Mouse (Mus musculus) intestine, embryonic 14.5 days (tissue): ENCODE measurements around the gene Cbx6. TPM values are rescaled to one million over a fixed set of nuclear protein-coding genes. Genes with fewer than 3 reads are reported as not detected.

Experiments
- ATAC-seq: fragments of 200-750 bp; cut with Nextera tagmentation; replicated peaks from 2 replicates; pipeline ENCODE4 v1.8.0; 2017; ENCODE audit warnings: low read depth, moderate number of reproducible peaks, moderate TSS enrichment, moderate library complexity; ENCODE audit not compliant: low FRiP score, low TSS enrichment
- DNase-seq: peaks from one replicate; pipeline ENCODE4 v3.0.0-alpha.2; 2018; ENCODE audit warnings: low spot score
- H3K27ac ChIP-seq: fragments of 300-500 bp; sonication (generic); 2 replicates; pipeline ENCODE4 v1.5.1; 2014; ENCODE audit warnings: low read depth, mild to moderate bottlenecking, control low read depth
- H3K27me3 ChIP-seq: fragments of 300-500 bp; sonication (generic); replicated peaks from 2 replicates; pipeline ENCODE4 v1.6.1; 2014; ENCODE audit warnings: low read length, control low read depth; ENCODE audit not compliant: control insufficient read depth, insufficient read depth
- H3K36me3 ChIP-seq: fragments of 300-500 bp; sonication (generic); 2 replicates; pipeline ENCODE4 v1.6.1; 2014; ENCODE audit warnings: low read length, control low read depth; ENCODE audit not compliant: control insufficient read depth, insufficient read depth
- H3K4me1 ChIP-seq: fragments of 300-500 bp; sonication (generic); replicated peaks from 2 replicates; pipeline ENCODE4 v1.6.1; 2014; ENCODE audit warnings: low read length, control low read depth, mixed read lengths; ENCODE audit not compliant: control insufficient read depth, insufficient read depth
- H3K4me2 ChIP-seq: fragments of 300-500 bp; sonication (generic); 2 replicates; pipeline ENCODE4 v1.6.1; 2014; ENCODE audit warnings: low read length
- H3K4me3 ChIP-seq: fragments of 300-500 bp; sonication (generic); 2 replicates; pipeline ENCODE4 v1.5.1; 2014; ENCODE audit warnings: low read depth, low read length, control low read depth, mixed read lengths
- H3K9ac ChIP-seq: fragments of 300-500 bp; sonication (generic); 2 replicates; pipeline ENCODE4 v1.6.1; 2014; ENCODE audit warnings: mild to moderate bottlenecking, low read length
- H3K9me3 ChIP-seq: fragments of 300-500 bp; sonication (generic); 2 replicates; pipeline ENCODE4 v1.6.1; 2016; ENCODE audit warnings: low read length, control low read depth; ENCODE audit not compliant: control insufficient read depth
- WGBS: fragments of 180-500 bp; shearing (Covaris S2); extraction: QIAGEN DNeasy Blood & Tissue Kit; methylation state at CpG from one replicate; pipeline ENCODE4 v1.1.7; 2014; 5-methylcytosine and 5-hydroxymethylcytosine counted together
- polyA plus RNA-seq: library from polyadenylated mRNA; unstranded; fragments of >200 nt; fragmentation: Nextera tagmentation; extraction: Ambion mirVana; gene quantifications from 2 replicates; pipeline ENCODE4 v1.2.1, GENCODE M21; 2014

Gene Cbx6
- polyA plus RNA-seq, 1 experiment from 2014 or later: 31.6 TPM

GRCm38 (mm10) chr15:79774117-79775027 is 60.1 kb downstream of the Cbx6 start:
- Histone ChIP-seq H3K27me3 (no peaks in the 10 kb centered on the region), H3K4me3 (peak overlapping the region; percentile 83), H3K4me2 (peak overlapping the region; percentile 63), H3K4me1 (peaks cover 14% of the 10 kb centered on the region), H3K36me3 (no peaks in the 10 kb centered on the region), H3K9me3 (no peaks in the 10 kb centered on the region), H3K9ac (peak overlapping the region; percentile 77), H3K27ac (peak overlapping the region; percentile 77; the same call in 1 of the 2 replicates)
- under 1% methylated on average over 46 of the region's 50 CpGs for WGBS
- ATAC-seq (peak; percentile 96), DNase-seq (peak; percentile 92)

Other genes with a start within 250 kb of the Cbx6 start
- gene Dmc1, start 229.6 kb downstream of the Cbx6 start, polyA plus RNA-seq: 2.0 and 2.6 TPM in 2 replicates
- 1.3 and 1.9 TPM in 2 replicates for gene Fam227a, start 175.7 kb downstream of the Cbx6 start, polyA plus RNA-seq
- gene Cby1, start 175.5 kb downstream of the Cbx6 start, polyA plus RNA-seq: 36.0 and 39.3 TPM in 2 replicates
- gene Tomm22, start 163.8 kb downstream of the Cbx6 start, polyA plus RNA-seq: 244 and 272 TPM in 2 replicates
- 13.8 and 16.1 TPM in 2 replicates for gene Josd1, start 146.8 kb downstream of the Cbx6 start, polyA plus RNA-seq
- gene Gtpbp1, start 143.8 kb downstream of the Cbx6 start, polyA plus RNA-seq: 33.1 and 35.1 TPM in 2 replicates
- 4.6 and 5.4 TPM in 2 replicates for gene Sun2, start 92.2 kb downstream of the Cbx6 start, polyA plus RNA-seq
- 47.5 and 52.0 TPM in 2 replicates for gene Dnal4, start 56.8 kb downstream of the Cbx6 start, polyA plus RNA-seq
- 1.4 and 2.2 TPM in 2 replicates for gene Nptxr, start 29.9 kb downstream of the Cbx6 start, polyA plus RNA-seq
- gene Npcd, start 451 bp downstream of the Cbx6 start, polyA plus RNA-seq: not detected in 2 replicates
- 11.3 and 12.5 TPM in 2 replicates for gene Apobec3, start 57.0 kb upstream of the Cbx6 start, polyA plus RNA-seq
- gene Cbx7, start 136.4 kb upstream of the Cbx6 start, polyA plus RNA-seq: 4.6 and 6.2 TPM in 2 replicates
- gene Pdgfb, start 180.3 kb upstream of the Cbx6 start, polyA plus RNA-seq: 6.6 and 8.1 TPM in 2 replicates